Mouse (Mus musculus): ENCODE measurements around the gene Aqp11. TPM values are rescaled to one million over a fixed set of nuclear protein-coding genes. Genes with fewer than 3 reads are reported as not detected.
A peak's percentile ranks its signal among the peaks of the same experiment; 100 is the strongest.

Aqp11 gene
- polyA plus RNA-seq, 1 experiment from 2014 or later = 51.0 TPM

DNA sequence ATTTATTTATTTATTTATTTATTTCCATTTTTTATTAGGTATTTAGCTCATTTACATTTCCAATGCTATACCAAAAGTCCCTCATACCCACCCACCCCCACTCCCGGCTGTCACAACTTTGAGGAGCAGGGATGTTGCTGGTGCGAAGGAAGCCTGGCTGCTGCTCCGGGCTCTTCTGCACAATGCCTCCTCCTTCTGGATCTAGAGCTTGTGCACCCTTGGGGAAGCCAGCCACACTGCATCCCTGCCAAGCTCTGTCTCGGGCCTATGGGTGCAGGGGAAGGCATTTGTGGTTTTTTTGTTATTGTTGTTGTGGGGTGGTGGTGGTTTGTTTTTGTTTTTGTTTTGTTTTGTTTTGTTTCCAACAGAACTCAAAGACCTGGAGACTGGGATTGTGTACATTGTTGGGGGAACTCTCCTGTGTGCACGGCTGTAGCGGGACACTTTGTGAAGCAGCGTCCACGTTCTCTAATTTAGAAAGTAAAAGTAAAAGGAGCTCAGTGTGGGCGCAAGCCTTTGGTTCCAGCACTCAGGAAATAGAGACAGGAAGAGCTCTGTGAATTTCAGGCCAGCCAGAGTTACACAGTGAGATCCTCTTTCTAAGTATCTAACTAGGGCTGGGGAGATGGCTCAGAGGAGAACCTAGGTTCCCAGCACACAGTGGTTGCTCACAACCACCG, 10.6 kb upstream of the Aqp11 start:
- ATAC-seq = peak; percentile 29
- H3K27ac ChIP-seq (ENCODE audit: low read depth) = peak overlapping the region; percentile 95
- peak; percentile 45 for DNase-seq
- WGBS (ENCODE audit: insufficient replicate concordance) = 25% methylated on average over 10 of the region's 10 CpGs
- peak overlapping the region; percentile 85 for H3K4me2 ChIP-seq (ENCODE audit: low read depth, low read length)
- H3K27me3 ChIP-seq (ENCODE audit: insufficient read depth, low read length) = no peaks in the 10 kb centered on the region
- no peaks in the 10 kb centered on the region for H3K36me3 ChIP-seq (replicated peaks; ENCODE audit: insufficient read depth, low read length)
- H3K4me1 ChIP-seq (ENCODE audit: insufficient read depth) = peaks cover 16% of the 10 kb centered on the region
- H3K4me3 ChIP-seq (ENCODE audit: low read depth, low read length) = peak overlapping the region; percentile 51
- H3K9ac ChIP-seq (replicated peaks) = peak overlapping the region; percentile 61
- H3K9me3 ChIP-seq (ENCODE audit: low read length) = no peaks in the 10 kb centered on the region
- no peak for TF ChIP-seq CTCF (IDR thresholded peaks at IDR 0.05; ENCODE audit: low read depth)

DNA sequence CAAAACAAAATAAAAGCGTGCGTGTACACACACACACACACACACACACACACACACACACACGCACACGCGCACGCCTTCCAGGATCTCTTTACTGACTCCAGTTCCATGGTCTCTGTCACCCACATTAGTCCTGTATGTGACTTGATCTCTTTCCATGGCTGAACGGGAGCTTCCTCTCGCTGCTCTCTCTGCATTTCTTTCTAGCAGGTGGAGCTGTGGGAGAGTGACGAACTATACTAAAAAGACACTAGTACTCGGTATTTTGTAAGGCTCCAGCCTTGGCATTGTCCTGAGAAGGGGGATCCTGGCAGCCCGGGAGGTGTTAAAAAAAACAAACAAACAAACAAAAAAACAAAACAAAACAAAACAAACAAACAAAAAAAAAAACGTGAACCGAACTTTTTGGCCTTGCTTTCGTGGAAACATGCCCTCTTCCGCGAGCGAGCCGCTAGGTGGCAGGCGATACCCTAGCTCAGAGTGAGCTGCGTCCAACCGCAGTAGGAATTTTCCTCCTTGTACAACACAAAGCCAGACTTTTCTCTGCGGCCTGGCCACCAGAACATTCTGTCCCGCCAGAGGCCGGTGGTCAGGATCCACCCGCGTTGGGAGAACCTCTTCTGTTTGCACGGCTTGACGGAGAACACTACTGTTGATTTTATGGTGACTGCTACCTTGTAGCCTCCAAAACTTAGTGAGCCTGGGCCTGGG, 9.9 kb upstream of the Aqp11 start:
- peak; percentile 88 for DNase-seq
- Histone ChIP-seq H3K27me3 (ENCODE audit: insufficient read depth, low read length) (no peaks in the 10 kb centered on the region), H3K36me3 (replicated peaks; ENCODE audit: insufficient read depth, low read length) (no peaks in the 10 kb centered on the region), H3K4me1 (ENCODE audit: insufficient read depth) (peaks cover 16% of the 10 kb centered on the region), H3K27ac (ENCODE audit: low read depth) (peak overlapping the region; percentile 95), H3K9me3 (ENCODE audit: low read length) (no peaks in the 10 kb centered on the region), H3K4me3 (ENCODE audit: low read depth, low read length) (peak overlapping the region; percentile 51), H3K9ac (replicated peaks) (peak overlapping the region; percentile 43), H3K4me2 (ENCODE audit: low read depth, low read length) (peak overlapping the region; percentile 85)
- ATAC-seq = peak; percentile 55
- 22% methylated on average over 28 of the region's 28 CpGs for WGBS (ENCODE audit: insufficient replicate concordance)
- peak; percentile 93 for TF ChIP-seq CTCF (IDR thresholded peaks at IDR 0.05; ENCODE audit: low read depth)
- no peak for TF ChIP-seq EP300 (IDR thresholded peaks at IDR 0.05; ENCODE audit: low read depth)

DNA sequence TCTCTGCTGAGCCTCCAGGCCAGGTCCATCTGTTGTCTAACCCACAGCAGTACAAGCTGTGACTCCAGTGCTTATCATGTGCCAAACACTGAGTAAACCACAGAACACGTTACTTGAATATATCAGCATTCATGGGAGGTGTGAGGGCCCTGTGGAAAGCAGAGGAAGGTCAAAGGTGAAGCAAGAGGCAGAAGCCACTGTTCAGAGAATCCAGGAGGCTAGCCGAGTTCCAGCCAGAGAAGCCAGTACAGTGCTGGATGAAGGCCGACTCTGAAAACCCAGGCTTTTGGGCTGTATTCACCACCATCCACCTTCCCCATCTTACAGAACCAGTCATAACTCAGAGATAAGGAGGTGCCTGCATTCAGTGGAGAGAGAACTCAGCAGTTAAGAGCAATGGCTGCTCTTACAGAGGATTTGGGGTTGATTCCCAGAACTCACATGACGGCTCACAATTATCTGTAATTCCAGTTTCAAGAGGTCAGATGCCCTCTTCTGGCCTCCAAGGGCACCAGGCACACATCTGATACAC, 9.2 kb upstream of the Aqp11 start:
- peak; percentile 84 for ATAC-seq
- peak overlapping the region; percentile 85 for H3K4me2 ChIP-seq (ENCODE audit: low read depth, low read length)
- no peak for DNase-seq
- no peak overlapping the region for H3K4me3 ChIP-seq (ENCODE audit: low read depth, low read length)
- WGBS (ENCODE audit: insufficient replicate concordance) = 47% methylated on average over 4 of the region's 4 CpGs
- H3K9me3 ChIP-seq (ENCODE audit: low read length) = no peaks in the 10 kb centered on the region
- TF ChIP-seq CTCF (IDR thresholded peaks at IDR 0.05; ENCODE audit: low read depth) = no peak; the same call in 1 of the 2 replicates
- peak; percentile 81 for TF ChIP-seq EP300 (IDR thresholded peaks at IDR 0.05; ENCODE audit: low read depth)
- H3K4me1 ChIP-seq (ENCODE audit: insufficient read depth) = peaks cover 16% of the 10 kb centered on the region
- H3K27me3 ChIP-seq (ENCODE audit: insufficient read depth, low read length) = no peaks in the 10 kb centered on the region
- no peaks in the 10 kb centered on the region for H3K36me3 ChIP-seq (replicated peaks; ENCODE audit: insufficient read depth, low read length)
- H3K27ac ChIP-seq (ENCODE audit: low read depth) = peak overlapping the region; percentile 84
- H3K9ac ChIP-seq (replicated peaks) = no peak overlapping the region

DNA sequence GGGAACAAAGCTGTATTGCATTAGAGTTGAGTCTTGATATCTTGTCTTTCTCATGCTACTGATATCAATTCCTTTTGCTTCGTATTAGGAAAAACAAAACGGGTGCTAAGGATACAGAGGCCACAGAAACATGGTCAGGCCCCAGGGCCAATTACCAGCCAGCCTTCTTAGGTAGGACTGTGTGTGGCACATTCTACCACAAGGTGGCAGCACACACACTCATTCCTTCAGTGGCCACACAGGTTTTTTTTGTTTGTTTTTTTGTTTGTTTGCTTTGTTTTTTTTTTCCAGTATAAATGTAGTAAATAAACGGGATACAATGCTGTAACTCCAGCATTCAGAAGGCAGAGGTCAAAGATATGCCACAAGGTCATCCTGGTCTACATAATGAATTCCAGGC, 7.2 kb upstream of the Aqp11 start:
- Histone ChIP-seq H3K4me1 (ENCODE audit: insufficient read depth) (peaks cover 29% of the 10 kb centered on the region), H3K27ac (ENCODE audit: low read depth) (no peak overlapping the region), H3K36me3 (replicated peaks; ENCODE audit: insufficient read depth, low read length) (no peaks in the 10 kb centered on the region), H3K27me3 (ENCODE audit: insufficient read depth, low read length) (no peaks in the 10 kb centered on the region), H3K4me3 (ENCODE audit: low read depth, low read length) (no peak overlapping the region), H3K9me3 (ENCODE audit: low read length) (no peaks in the 10 kb centered on the region), H3K4me2 (ENCODE audit: low read depth, low read length) (no peak overlapping the region), H3K9ac (replicated peaks) (no peak overlapping the region)
- WGBS (ENCODE audit: insufficient replicate concordance) = 7% methylated on average over 3 of the region's 3 CpGs
- peak; percentile 77 for DNase-seq
- ATAC-seq = no peak
- TF ChIP-seq EP300 (IDR thresholded peaks at IDR 0.05; ENCODE audit: low read depth) (no peak), CTCF (IDR thresholded peaks at IDR 0.05; ENCODE audit: low read depth) (peak; percentile 90)

DNA sequence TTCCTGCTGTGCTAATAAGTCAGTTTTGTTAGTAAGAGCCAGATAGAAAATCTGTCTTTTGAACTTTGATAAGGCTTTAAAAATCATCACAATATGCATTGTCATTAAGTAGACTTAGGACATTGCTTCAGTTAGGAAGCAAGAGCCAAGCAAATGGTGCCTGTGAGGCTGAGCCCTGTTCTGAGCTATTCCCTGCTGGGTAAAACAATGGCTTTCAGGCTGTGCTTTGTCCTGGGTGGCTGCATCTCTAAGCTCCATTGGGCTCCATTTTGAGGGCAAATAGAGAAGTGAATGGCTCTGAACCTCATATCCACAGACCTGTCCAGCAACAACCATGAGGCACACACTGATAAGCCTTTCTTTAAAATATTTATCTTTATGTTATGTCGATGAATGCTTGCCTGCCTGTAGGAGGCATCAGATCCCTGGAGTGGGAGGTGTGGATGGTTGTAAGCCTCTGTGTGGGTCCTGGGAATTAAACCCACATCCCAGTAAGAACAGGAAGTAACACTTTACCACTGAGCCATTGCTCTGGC, 3.7 kb upstream of the Aqp11 start:
- TF ChIP-seq CTCF (IDR thresholded peaks at IDR 0.05; ENCODE audit: low read depth) (0 out of 2 replicates have a peak, but pooled peaks have one; percentile 21), EP300 (IDR thresholded peaks at IDR 0.05; ENCODE audit: low read depth) (peak; percentile 47; the same call in 1 of the 2 replicates)
- Histone ChIP-seq H3K27ac (ENCODE audit: low read depth) (peak overlapping the region; percentile 42; the same call in 1 of the 2 replicates), H3K4me3 (ENCODE audit: low read depth, low read length) (no peak overlapping the region), H3K9me3 (ENCODE audit: low read length) (no peaks in the 10 kb centered on the region), H3K27me3 (ENCODE audit: insufficient read depth, low read length) (no peaks in the 10 kb centered on the region), H3K9ac (replicated peaks) (no peak overlapping the region), H3K36me3 (replicated peaks; ENCODE audit: insufficient read depth, low read length) (no peaks in the 10 kb centered on the region), H3K4me2 (ENCODE audit: low read depth, low read length) (no peak overlapping the region), H3K4me1 (ENCODE audit: insufficient read depth) (peaks cover 21% of the 10 kb centered on the region; the same call in 1 of the 2 replicates)
- 39% methylated on average over 1 of the region's 1 CpGs for WGBS (ENCODE audit: insufficient replicate concordance)
- ATAC-seq = no peak
- DNase-seq = no peak

DNA sequence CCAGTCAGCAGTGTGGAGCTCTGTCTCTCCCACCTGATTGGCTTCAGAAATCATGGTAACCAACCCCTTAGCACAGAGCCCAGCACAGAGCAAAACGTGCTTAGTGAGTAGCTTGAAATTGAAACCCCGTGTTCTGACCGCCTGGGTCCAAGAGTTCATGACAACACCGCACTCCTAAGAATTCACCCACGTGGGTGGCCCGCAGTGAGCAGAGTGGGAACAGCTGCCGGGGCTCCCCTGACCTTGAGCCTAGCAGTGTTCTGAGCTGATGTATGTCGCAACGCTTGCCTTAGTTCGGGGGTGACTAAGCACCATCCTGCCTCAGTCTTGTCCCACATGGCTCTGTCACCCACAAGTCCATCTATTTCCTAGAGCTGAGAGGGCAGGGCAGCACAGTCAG, 2.9 kb upstream of the Aqp11 start:
- no peaks in the 10 kb centered on the region for H3K27me3 ChIP-seq (ENCODE audit: insufficient read depth, low read length)
- WGBS (ENCODE audit: insufficient replicate concordance) = 43% methylated on average over 10 of the region's 10 CpGs
- ATAC-seq (peak; percentile 66), DNase-seq (peak; percentile 65)
- TF ChIP-seq EP300 (IDR thresholded peaks at IDR 0.05; ENCODE audit: low read depth) (peak; percentile 68; the same call in 1 of the 2 replicates), CTCF (IDR thresholded peaks at IDR 0.05; ENCODE audit: low read depth) (no peak)
- H3K4me2 ChIP-seq (ENCODE audit: low read depth, low read length) = no peak overlapping the region
- H3K9me3 ChIP-seq (ENCODE audit: low read length) = no peaks in the 10 kb centered on the region
- peak overlapping the region; percentile 68 for H3K27ac ChIP-seq (ENCODE audit: low read depth)
- peaks cover 22% of the 10 kb centered on the region; the same call in 1 of the 2 replicates for H3K4me1 ChIP-seq (ENCODE audit: insufficient read depth)
- H3K4me3 ChIP-seq (ENCODE audit: low read depth, low read length) = no peak overlapping the region
- no peak overlapping the region for H3K9ac ChIP-seq (replicated peaks)
- no peaks in the 10 kb centered on the region for H3K36me3 ChIP-seq (replicated peaks; ENCODE audit: insufficient read depth, low read length)

All from liver, postnatal 0 days (tissue).